Mouse (Mus musculus) ES-Bruce4 (cell line): ENCODE data around the gene Zbtb45.

Source experiments
- CTCF ChIP-seq: IDR thresholded peaks from one replicate; pipeline ENCODE4 v1.8.1; 2011; ENCODE audit warnings: low read depth, low read length
- EP300 ChIP-seq: IDR thresholded peaks from 2 replicates; pipeline ENCODE4 v1.6.1; 2011; ENCODE audit warnings: low read depth, low read length; ENCODE audit not compliant: insufficient read depth
- POLR2A ChIP-seq: IDR thresholded peaks from one replicate; pipeline ENCODE4 v1.8.1; 2011; ENCODE audit warnings: low read length; ENCODE audit not compliant: insufficient read depth

DNA sequence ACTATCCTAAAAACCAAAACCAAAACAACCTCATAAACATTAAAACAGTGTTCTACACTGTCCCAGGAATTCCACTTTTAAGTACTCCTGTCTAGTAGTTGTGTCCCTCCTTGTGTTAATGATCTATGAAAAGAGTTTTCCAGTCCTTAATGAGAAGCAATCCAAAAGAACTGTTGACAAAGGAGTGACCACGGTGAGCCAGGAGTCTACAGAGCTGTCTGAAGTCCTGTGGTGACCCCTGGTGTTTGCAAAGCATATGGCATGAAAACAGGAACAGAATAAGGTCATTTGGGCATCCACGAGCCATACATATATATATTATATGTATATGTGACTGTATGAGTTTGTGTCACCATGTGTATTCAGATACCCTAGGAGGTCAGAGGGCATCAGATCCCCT is 36.2 kb upstream of the Zbtb45 start:
- no peak for TF ChIP-seq POLR2A
- TF ChIP-seq EP300: no peak
- peak; percentile 64 for TF ChIP-seq CTCF
